Mouse (Mus musculus): ENCODE measurements around the gene Ctcfl. TPM values are rescaled to one million over a fixed set of nuclear protein-coding genes. Genes with fewer than 3 reads are reported as not detected.

Ctcfl gene
- polyA plus RNA-seq, 1 experiment from 2014 or later: 0.15 TPM

- Histone ChIP-seq H3K4me1 (peaks cover 10% of the 10 kb centered on the region), H3K4me3 (no peak overlapping the region), H3K27me3 (no peaks in the 10 kb centered on the region), H3K27ac (no peak overlapping the region), H3K36me3 (no peaks in the 10 kb centered on the region), H3K4me2 (replicated peaks) (no peak overlapping the region), H3K9me3 (no peaks in the 10 kb centered on the region), H3K9ac (no peak overlapping the region)
- no peak for ATAC-seq (ENCODE audit: low FRiP score, low read depth)
- WGBS: 89% methylated on average over 10 of the region's 10 CpGs
Observed at GRCm38 (mm10) chr2:173155907-173156306, 36.6 kb upstream of the Ctcfl start.

DNA sequence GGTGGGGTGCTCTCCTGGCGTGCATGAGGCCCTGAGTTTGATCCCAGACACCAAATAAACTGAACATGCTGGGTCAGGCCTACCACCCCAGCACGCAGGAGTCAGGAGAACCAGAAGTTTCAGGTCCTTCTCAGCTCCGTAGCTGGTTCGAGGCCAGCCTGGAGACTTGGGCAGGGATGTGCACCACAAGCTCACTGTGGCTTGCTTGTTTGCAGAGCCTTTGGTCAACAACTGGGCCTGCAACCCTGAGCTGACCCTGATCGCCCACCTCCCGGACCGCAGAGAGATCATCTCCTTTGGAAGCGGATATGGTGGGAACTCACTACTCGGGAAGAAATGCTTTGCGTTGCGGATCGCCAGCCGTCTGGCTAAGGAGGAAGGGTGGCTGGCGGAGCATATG is 35.6 kb upstream of the Ctcfl start:
- H3K9ac ChIP-seq: no peak overlapping the region
- H3K4me1 ChIP-seq: peaks cover 6% of the 10 kb centered on the region
- H3K27me3 ChIP-seq: no peaks in the 10 kb centered on the region
- H3K4me2 ChIP-seq (replicated peaks): no peak overlapping the region
- no peak overlapping the region for H3K27ac ChIP-seq
- no peak overlapping the region for H3K4me3 ChIP-seq
- WGBS: 90% methylated on average over 14 of the region's 14 CpGs
- ATAC-seq (ENCODE audit: low FRiP score, low read depth): no peak
- H3K36me3 ChIP-seq: no peaks in the 10 kb centered on the region
- H3K9me3 ChIP-seq: no peaks in the 10 kb centered on the region

GRCm38 (mm10) chr2:173154513-173154912 is 35.2 kb upstream of the Ctcfl start:
- Histone ChIP-seq H3K27ac (no peak overlapping the region), H3K9ac (no peak overlapping the region), H3K9me3 (no peaks in the 10 kb centered on the region), H3K4me1 (peaks cover 2% of the 10 kb centered on the region), H3K4me3 (no peak overlapping the region), H3K4me2 (replicated peaks) (no peak overlapping the region), H3K36me3 (no peaks in the 10 kb centered on the region), H3K27me3 (no peaks in the 10 kb centered on the region)
- no peak for ATAC-seq (ENCODE audit: low FRiP score, low read depth)
- 91% methylated on average over 13 of the region's 13 CpGs for WGBS

- no peak for ATAC-seq (ENCODE audit: low FRiP score, low read depth)
- WGBS: 88% methylated on average over 10 of the region's 10 CpGs
Observed at GRCm38 (mm10) chr2:173153266-173153665, 33.9 kb upstream of the Ctcfl start.

GRCm38 (mm10) chr2:173152436-173153151 is 33.3 kb upstream of the Ctcfl start, which contains the start of gene Pck1:
TSS of gene Pck1 (plus strand) at chr2:173153048.
- H3K9me3 ChIP-seq: no peaks in the 10 kb centered on the region
- H3K4me1 ChIP-seq: no peaks in the 10 kb centered on the region
- ATAC-seq (ENCODE audit: low FRiP score, low read depth): no peak
- H3K9ac ChIP-seq: no peak within 1 kb of the TSS
- no peak within 1 kb of the TSS for H3K4me3 ChIP-seq
- H3K36me3 ChIP-seq: no peaks in the 10 kb centered on the region
- H3K27ac ChIP-seq: no peak within 1 kb of the TSS
- 79% methylated on average over 13 of the region's 13 CpGs for WGBS
- no peak within 1 kb of the TSS for H3K4me2 ChIP-seq (replicated peaks)
- no peaks in the 10 kb centered on the region for H3K27me3 ChIP-seq

More at GRCm38 (mm10) chr2:173153266-173153665, 33.9 kb upstream of the Ctcfl start:
- no peaks in the 10 kb centered on the region for H3K36me3 ChIP-seq
- H3K4me2 ChIP-seq (replicated peaks): no peak overlapping the region
- H3K9me3 ChIP-seq: no peaks in the 10 kb centered on the region
- no peak overlapping the region for H3K4me3 ChIP-seq
- H3K27ac ChIP-seq: no peak overlapping the region
- H3K9ac ChIP-seq: no peak overlapping the region
- H3K27me3 ChIP-seq: no peaks in the 10 kb centered on the region
- H3K4me1 ChIP-seq: no peaks in the 10 kb centered on the region

- 85% methylated on average over 7 of the region's 7 CpGs for WGBS
Observed at GRCm38 (mm10) chr2:173151784-173152284, 32.5 kb upstream of the Ctcfl start.

DNA sequence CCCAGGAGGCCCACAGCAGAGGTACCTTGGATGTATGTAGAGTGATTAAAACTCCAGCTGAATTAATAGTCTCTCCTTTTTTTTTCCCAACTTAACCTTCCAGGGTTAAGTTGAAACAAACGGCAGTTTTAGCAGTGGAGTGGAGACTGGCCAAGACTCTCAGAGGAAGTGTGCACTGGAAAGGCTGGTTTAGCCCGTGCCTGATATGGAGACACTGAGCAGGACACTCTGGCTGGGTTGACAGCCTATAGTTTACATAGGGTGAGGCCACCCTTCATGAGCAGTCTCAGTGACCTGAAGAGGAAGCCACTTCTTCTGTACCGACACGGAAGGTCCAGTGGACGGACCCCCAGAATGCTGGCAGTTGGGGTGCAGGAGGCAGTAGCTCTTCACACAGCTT is 32.0 kb upstream of the Ctcfl start:
- WGBS: 73% methylated on average over 5 of the region's 5 CpGs
- Histone ChIP-seq H3K27ac (no peak overlapping the region), H3K4me1 (no peaks in the 10 kb centered on the region), H3K4me3 (no peak overlapping the region), H3K4me2 (replicated peaks) (no peak overlapping the region), H3K9ac (no peak overlapping the region), H3K27me3 (no peaks in the 10 kb centered on the region), H3K9me3 (no peaks in the 10 kb centered on the region), H3K36me3 (no peaks in the 10 kb centered on the region)
- no peak for ATAC-seq (ENCODE audit: low FRiP score, low read depth)

More at GRCm38 (mm10) chr2:173151784-173152284, 32.5 kb upstream of the Ctcfl start:
- no peaks in the 10 kb centered on the region for H3K36me3 ChIP-seq
- no peaks in the 10 kb centered on the region for H3K27me3 ChIP-seq
- no peak overlapping the region for H3K27ac ChIP-seq
- H3K4me2 ChIP-seq (replicated peaks): no peak overlapping the region
- no peak overlapping the region for H3K9ac ChIP-seq
- ATAC-seq (ENCODE audit: low FRiP score, low read depth): no peak
- H3K9me3 ChIP-seq: no peaks in the 10 kb centered on the region
- no peaks in the 10 kb centered on the region for H3K4me1 ChIP-seq
- no peak overlapping the region for H3K4me3 ChIP-seq

DNA sequence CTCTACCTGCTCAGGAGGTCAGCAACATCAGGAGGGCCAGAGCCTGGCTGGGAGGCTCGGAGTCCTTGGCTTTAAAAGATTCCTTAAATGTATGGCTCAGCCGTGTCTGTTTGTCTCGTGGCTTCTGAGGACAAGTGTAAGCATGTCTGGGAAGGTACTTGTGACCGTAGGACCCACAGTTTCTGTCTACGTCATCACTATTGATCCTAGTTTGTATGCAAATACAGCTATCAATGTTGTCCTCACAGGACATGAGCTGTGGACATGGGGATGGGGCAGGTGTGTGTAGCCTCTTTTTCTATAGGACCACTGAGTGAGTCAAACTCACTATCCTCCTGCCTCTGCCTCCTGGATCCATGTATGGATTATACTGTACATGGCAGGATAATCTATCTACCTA is 28.7 kb upstream of the Ctcfl start:
- no peaks in the 10 kb centered on the region for H3K27me3 ChIP-seq
- no peak overlapping the region for H3K9ac ChIP-seq
- H3K4me3 ChIP-seq: no peak overlapping the region
- H3K36me3 ChIP-seq: no peaks in the 10 kb centered on the region
- peaks cover 14% of the 10 kb centered on the region for H3K4me1 ChIP-seq
- H3K9me3 ChIP-seq: no peaks in the 10 kb centered on the region
- WGBS: 71% methylated on average over 5 of the region's 5 CpGs
- H3K27ac ChIP-seq: no peak overlapping the region
- H3K4me2 ChIP-seq (replicated peaks): no peak overlapping the region
- no peak for ATAC-seq (ENCODE audit: low FRiP score, low read depth)

DNA sequence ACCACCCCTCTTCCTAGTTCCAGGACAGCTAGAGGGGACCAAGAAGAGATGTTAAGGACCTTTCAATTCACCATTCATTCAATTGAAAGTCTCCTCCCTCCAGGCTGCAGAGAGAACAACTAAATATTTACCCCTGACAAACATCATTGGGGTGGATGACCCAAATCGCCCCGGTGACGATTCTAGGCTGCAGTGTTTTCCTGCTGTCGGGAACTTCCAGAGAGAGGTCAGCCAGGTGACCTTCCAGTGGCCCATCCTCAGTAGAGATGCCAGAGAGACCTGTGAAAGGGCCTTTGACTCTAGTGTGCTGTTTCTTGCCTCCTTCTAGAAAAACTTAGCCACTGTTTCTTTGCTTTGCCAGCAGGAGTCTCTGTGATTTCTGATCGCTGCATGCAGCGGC is 27.4 kb upstream of the Ctcfl start:
- 86% methylated on average over 6 of the region's 6 CpGs for WGBS
- H3K4me2 ChIP-seq (replicated peaks): no peak overlapping the region
- H3K9me3 ChIP-seq: no peaks in the 10 kb centered on the region
- no peaks in the 10 kb centered on the region for H3K27me3 ChIP-seq
- H3K27ac ChIP-seq: no peak overlapping the region
- H3K9ac ChIP-seq: no peak overlapping the region
- no peak for ATAC-seq (ENCODE audit: low FRiP score, low read depth)
- no peak overlapping the region for H3K4me3 ChIP-seq
- no peaks in the 10 kb centered on the region for H3K36me3 ChIP-seq
- H3K4me1 ChIP-seq: peaks cover 16% of the 10 kb centered on the region

- Histone ChIP-seq H3K4me2 (replicated peaks) (no peak overlapping the region), H3K4me3 (no peak overlapping the region), H3K36me3 (no peaks in the 10 kb centered on the region), H3K4me1 (peaks cover 16% of the 10 kb centered on the region), H3K27me3 (no peaks in the 10 kb centered on the region), H3K9me3 (no peaks in the 10 kb centered on the region), H3K9ac (no peak overlapping the region), H3K27ac (no peak overlapping the region)
- no peak for ATAC-seq (ENCODE audit: low FRiP score, low read depth)
- WGBS: 60% methylated on average over 3 of the region's 3 CpGs
Observed at GRCm38 (mm10) chr2:173145808-173146207, 26.5 kb upstream of the Ctcfl start.

- Histone ChIP-seq H3K4me2 (replicated peaks) (no peak overlapping the region), H3K4me1 (peaks cover 16% of the 10 kb centered on the region), H3K4me3 (no peak overlapping the region), H3K27me3 (no peaks in the 10 kb centered on the region), H3K9me3 (no peaks in the 10 kb centered on the region), H3K27ac (no peak overlapping the region), H3K36me3 (no peaks in the 10 kb centered on the region), H3K9ac (no peak overlapping the region)
- 55% methylated on average over 11 of the region's 11 CpGs for WGBS
- no peak for ATAC-seq (ENCODE audit: low FRiP score, low read depth)
Observed at GRCm38 (mm10) chr2:173143611-173144010, 24.3 kb upstream of the Ctcfl start.

DNA sequence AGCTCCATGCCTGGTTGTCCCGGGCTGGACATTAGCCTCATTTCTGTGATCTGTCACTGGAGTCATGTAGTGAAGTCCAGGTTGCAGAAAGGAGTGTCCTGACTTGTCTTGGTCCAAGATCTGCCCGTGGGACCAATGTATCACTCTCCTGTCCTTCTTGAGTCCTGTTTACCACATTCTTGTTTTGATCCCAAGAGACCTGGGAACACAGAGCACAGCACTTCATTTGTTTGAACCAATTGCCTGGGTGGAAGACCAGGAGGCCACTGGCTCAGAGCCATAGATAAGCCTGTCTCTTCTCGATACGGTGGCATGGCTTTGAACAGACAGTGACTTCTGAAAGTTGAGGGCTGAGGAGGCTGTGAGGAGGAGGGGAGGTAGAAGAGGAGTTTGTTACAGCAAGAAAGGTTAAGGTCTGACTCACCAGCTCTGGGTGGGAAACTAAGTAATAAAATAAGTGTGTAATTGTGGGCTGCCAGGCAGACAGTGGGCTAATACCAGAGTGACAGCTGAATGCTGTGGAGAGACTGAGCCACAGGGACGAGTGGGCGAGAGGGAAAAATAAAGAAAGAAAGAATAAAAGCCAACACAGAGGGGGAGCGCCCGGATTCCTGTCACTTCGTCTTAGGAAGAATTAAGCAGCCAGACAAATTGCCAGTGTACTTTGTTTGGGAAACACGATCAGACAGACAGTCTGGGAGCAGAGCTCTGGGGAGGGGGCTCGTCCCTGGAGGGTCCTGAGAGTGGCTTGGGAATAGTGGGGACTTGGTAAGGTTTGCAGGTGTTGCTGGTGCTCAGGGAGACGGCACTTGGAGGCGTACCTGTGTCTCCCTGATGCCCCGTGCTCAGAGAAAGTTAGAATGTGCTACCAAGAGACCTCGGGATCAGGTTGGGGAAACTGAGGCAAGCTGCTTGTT is 19.3 kb upstream of the Ctcfl start:
- H3K36me3 ChIP-seq: no peaks in the 10 kb centered on the region
- no peak overlapping the region for H3K27ac ChIP-seq
- H3K4me2 ChIP-seq (replicated peaks): no peak overlapping the region
- no peak overlapping the region for H3K4me3 ChIP-seq
- no peaks in the 10 kb centered on the region for H3K9me3 ChIP-seq
- WGBS: 57% methylated on average over 15 of the region's 15 CpGs
- peaks cover 7% of the 10 kb centered on the region for H3K4me1 ChIP-seq
- ATAC-seq (ENCODE audit: low FRiP score, low read depth): no peak
- H3K27me3 ChIP-seq: no peaks in the 10 kb centered on the region
- H3K9ac ChIP-seq: no peak overlapping the region

Measured in limb, embryonic 13.5 days (tissue).